Mouse (Mus musculus): ENCODE measurements at regions not wholly inside any gene's neighbourhood (a gene's known extent, or its start where the extent isn't known, plus 50 kb on each side); places are given as distances from the start of the nearest gene placed in this dataset.

DNA sequence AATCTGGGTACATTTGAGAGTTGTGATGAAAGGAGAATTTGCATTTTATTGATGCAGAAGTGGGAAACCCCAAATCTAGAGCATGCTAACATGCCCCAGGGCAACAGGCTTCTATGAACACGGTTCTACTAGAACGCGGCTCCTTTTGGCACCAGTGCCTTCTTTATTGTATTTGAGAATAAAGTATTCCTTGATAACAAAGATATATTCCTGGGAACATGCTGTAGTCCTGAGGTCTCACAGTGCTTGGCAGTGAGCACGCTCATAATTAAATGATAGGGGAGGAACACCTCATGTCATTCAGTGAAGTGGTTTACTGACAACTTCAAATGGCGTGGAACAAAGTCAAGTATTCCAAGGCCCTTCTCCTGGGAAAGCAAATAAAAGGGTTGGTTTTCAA, 212.1 kb upstream of the Osr1 start:
- Histone ChIP-seq H3K9me3 (replicated peaks; ENCODE audit: control insufficient read depth, low read length) (no peaks in the 10 kb centered on the region), H3K4me1 (ENCODE audit: control insufficient read depth, insufficient read depth, low read length) (no peaks in the 10 kb centered on the region), H3K27me3 (ENCODE audit: control insufficient read depth, insufficient read depth, low read length) (no peaks in the 10 kb centered on the region), H3K27ac (ENCODE audit: low read depth, low read length) (no peak overlapping the region), H3K9ac (ENCODE audit: low read depth, low read length) (no peak overlapping the region), H3K36me3 (ENCODE audit: control insufficient read depth, insufficient read depth, low read length) (no peaks in the 10 kb centered on the region), H3K4me2 (no peak overlapping the region), H3K4me3 (ENCODE audit: low read depth, low read length) (no peak overlapping the region)
- no peak for ATAC-seq (replicated peaks; ENCODE audit: insufficient number of reproducible peaks, low FRiP score, low TSS enrichment)
- WGBS (ENCODE audit: insufficient replicate concordance): 83% methylated on average over 5 of the region's 5 CpGs

DNA sequence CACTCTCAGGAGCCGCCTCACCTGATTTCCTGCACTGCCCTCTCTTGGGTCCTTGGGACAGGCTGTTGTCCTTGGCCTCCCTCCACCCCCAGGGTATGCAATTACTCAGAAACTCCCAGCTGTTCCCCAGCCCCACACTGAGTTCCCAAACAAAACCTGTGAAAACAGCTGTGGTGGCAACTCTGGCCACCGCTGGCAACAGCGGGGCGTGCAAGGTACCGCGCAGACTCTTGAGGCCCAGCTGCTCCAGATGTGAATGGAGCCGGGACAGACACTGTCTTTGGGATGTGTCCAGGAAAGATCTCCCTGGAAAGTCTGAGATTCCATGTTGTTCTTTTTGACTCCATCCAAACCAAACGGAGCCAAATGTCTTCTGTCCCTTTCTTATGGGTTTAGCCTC, 211.0 kb upstream of the Osr1 start:
- Histone ChIP-seq H3K27me3 (ENCODE audit: control insufficient read depth, insufficient read depth, low read length) (no peaks in the 10 kb centered on the region), H3K27ac (ENCODE audit: low read depth, low read length) (no peak overlapping the region), H3K9ac (ENCODE audit: low read depth, low read length) (no peak overlapping the region), H3K9me3 (replicated peaks; ENCODE audit: control insufficient read depth, low read length) (no peaks in the 10 kb centered on the region), H3K4me3 (ENCODE audit: low read depth, low read length) (no peak overlapping the region), H3K36me3 (ENCODE audit: control insufficient read depth, insufficient read depth, low read length) (no peaks in the 10 kb centered on the region), H3K4me2 (no peak overlapping the region), H3K4me1 (ENCODE audit: control insufficient read depth, insufficient read depth, low read length) (no peaks in the 10 kb centered on the region)
- ATAC-seq (replicated peaks; ENCODE audit: insufficient number of reproducible peaks, low FRiP score, low TSS enrichment): no peak
- WGBS (ENCODE audit: insufficient replicate concordance): 22% methylated on average over 8 of the region's 8 CpGs

DNA sequence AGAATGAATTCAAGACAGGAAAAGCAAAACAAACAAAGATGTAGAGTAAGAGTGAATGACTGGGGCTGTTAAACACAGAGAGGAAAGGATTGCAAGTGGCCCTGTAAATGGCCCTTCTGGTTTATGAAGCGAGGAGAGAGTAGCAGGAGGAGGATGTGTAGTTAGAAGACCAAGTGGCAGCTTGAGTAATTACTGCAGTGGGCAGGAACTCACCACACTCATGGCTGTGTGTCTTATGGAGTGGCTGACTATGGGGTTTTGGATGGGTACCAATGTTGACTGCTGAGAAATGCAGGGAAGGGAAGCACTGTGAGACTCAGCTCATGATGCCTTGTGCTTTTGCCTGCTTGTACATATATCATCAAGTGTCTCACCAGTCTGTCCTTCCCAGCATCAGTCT, 204.0 kb upstream of the Osr1 start:
- Histone ChIP-seq H3K36me3 (ENCODE audit: control insufficient read depth, insufficient read depth, low read length) (no peaks in the 10 kb centered on the region), H3K27ac (ENCODE audit: low read depth, low read length) (no peak overlapping the region), H3K9me3 (replicated peaks; ENCODE audit: control insufficient read depth, low read length) (no peaks in the 10 kb centered on the region), H3K27me3 (ENCODE audit: control insufficient read depth, insufficient read depth, low read length) (no peaks in the 10 kb centered on the region), H3K9ac (ENCODE audit: low read depth, low read length) (no peak overlapping the region), H3K4me3 (ENCODE audit: low read depth, low read length) (no peak overlapping the region), H3K4me2 (no peak overlapping the region), H3K4me1 (ENCODE audit: control insufficient read depth, insufficient read depth, low read length) (no peaks in the 10 kb centered on the region)
- WGBS (ENCODE audit: insufficient replicate concordance): 49% methylated on average over 1 of the region's 1 CpGs
- no peak for ATAC-seq (replicated peaks; ENCODE audit: insufficient number of reproducible peaks, low FRiP score, low TSS enrichment)

DNA sequence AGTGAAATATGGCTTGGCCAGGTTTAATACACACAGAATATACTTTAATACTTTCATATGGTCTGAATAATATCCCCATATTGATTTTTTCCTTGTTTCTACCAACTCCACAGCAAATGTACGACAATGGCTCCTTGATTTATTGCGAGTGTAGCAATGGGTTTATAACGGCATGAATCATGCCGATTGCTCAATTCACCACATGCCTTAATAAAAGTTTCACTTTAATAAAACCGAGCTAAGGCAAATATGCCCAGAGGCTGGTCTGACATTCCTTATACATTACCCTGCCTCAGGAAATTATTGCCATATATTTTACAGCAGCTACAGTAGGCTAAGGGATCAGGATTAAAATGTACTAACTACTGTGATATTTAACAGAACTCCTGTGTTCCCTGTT, 201.2 kb upstream of the Osr1 start:
- no peak for ATAC-seq (replicated peaks; ENCODE audit: insufficient number of reproducible peaks, low FRiP score, low TSS enrichment)
- WGBS (ENCODE audit: insufficient replicate concordance): 83% methylated on average over 5 of the region's 5 CpGs

DNA sequence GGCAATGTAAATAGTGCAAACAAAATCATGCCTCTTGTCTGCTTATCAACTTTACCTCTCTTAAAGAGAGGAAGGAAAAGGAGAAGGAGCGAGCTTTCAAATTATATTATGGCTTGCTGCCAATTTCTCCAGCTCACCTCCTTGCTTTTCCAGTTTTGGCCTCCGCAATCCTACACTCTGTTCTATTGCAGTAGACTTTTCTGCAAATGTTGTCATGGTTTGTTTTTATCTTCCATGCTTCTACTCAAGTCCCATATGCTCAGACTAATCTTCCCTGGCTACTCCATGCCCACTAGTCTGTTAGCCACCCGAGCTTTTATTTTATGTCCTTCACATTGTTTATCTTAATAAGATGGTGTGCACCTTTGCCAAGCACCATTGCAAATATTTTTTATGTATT, 168.0 kb upstream of the Osr1 start:
- Histone ChIP-seq H3K4me3 (ENCODE audit: low read depth, low read length) (no peak overlapping the region), H3K4me2 (no peak overlapping the region), H3K9ac (ENCODE audit: low read depth, low read length) (no peak overlapping the region), H3K27ac (ENCODE audit: low read depth, low read length) (no peak overlapping the region), H3K4me1 (ENCODE audit: control insufficient read depth, insufficient read depth, low read length) (no peaks in the 10 kb centered on the region), H3K27me3 (ENCODE audit: control insufficient read depth, insufficient read depth, low read length) (no peaks in the 10 kb centered on the region), H3K9me3 (replicated peaks; ENCODE audit: control insufficient read depth, low read length) (no peaks in the 10 kb centered on the region), H3K36me3 (ENCODE audit: control insufficient read depth, insufficient read depth, low read length) (no peaks in the 10 kb centered on the region)
- 72% methylated on average over 3 of the region's 3 CpGs for WGBS (ENCODE audit: insufficient replicate concordance)
- no peak for ATAC-seq (replicated peaks; ENCODE audit: insufficient number of reproducible peaks, low FRiP score, low TSS enrichment)

More for the DNA sequence above, 201.2 kb upstream of the Osr1 start:
- no peaks in the 10 kb centered on the region for H3K9me3 ChIP-seq (replicated peaks; ENCODE audit: control insufficient read depth, low read length)
- no peak overlapping the region for H3K4me2 ChIP-seq
- no peak overlapping the region for H3K9ac ChIP-seq (ENCODE audit: low read depth, low read length)
- no peaks in the 10 kb centered on the region for H3K27me3 ChIP-seq (ENCODE audit: control insufficient read depth, insufficient read depth, low read length)
- H3K27ac ChIP-seq (ENCODE audit: low read depth, low read length): no peak overlapping the region
- H3K4me3 ChIP-seq (ENCODE audit: low read depth, low read length): no peak overlapping the region
- H3K36me3 ChIP-seq (ENCODE audit: control insufficient read depth, insufficient read depth, low read length): no peaks in the 10 kb centered on the region
- no peaks in the 10 kb centered on the region for H3K4me1 ChIP-seq (ENCODE audit: control insufficient read depth, insufficient read depth, low read length)

DNA sequence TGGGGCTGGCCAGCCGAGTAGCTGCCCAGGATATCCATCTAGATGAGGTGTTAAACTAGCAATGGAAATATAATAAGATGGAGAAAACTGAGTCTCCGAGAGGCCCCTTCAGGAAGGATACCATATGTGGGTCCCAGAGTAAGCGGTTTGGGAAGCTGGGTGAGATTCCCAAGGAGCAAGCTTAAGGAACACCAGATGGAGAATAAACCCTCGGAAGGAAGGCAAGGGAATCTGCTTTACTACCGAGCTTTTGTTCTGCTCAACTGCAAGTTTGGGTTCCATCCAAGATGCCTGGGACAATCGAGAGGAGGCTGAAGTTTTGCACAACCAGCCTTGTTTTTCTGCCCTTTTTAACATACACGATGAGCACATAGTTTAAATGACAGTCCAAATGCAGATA, 164.9 kb upstream of the Osr1 start:
- Histone ChIP-seq H3K4me3 (ENCODE audit: low read depth, low read length) (no peak overlapping the region), H3K36me3 (ENCODE audit: control insufficient read depth, insufficient read depth, low read length) (no peaks in the 10 kb centered on the region), H3K27ac (ENCODE audit: low read depth, low read length) (no peak overlapping the region), H3K9ac (ENCODE audit: low read depth, low read length) (no peak overlapping the region), H3K4me1 (ENCODE audit: control insufficient read depth, insufficient read depth, low read length) (no peaks in the 10 kb centered on the region), H3K4me2 (no peak overlapping the region), H3K9me3 (replicated peaks; ENCODE audit: control insufficient read depth, low read length) (no peaks in the 10 kb centered on the region), H3K27me3 (ENCODE audit: control insufficient read depth, insufficient read depth, low read length) (no peaks in the 10 kb centered on the region)
- WGBS (ENCODE audit: insufficient replicate concordance): 71% methylated on average over 7 of the region's 7 CpGs
- ATAC-seq (replicated peaks; ENCODE audit: insufficient number of reproducible peaks, low FRiP score, low TSS enrichment): no peak

DNA sequence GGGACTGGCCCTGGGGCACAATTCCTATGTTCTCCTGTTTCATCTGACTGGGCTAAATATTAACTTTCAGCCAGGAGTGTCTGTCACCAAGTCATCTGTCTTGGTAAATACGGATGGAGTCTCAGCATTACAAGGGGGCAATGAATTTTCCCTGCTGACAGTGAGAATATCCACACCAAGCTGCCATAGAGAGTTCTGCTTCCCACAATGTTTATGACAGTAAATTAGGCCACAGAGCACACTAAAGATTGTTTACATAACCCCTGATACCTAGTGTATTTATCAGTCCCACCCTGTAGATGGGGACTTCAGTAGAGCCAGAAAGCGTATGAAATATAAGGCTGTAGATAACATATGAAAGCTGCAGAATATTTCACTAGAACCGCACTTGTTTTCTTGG, 150.6 kb upstream of the Osr1 start:
- H3K4me3 ChIP-seq (ENCODE audit: low read depth, low read length): no peak overlapping the region

DNA sequence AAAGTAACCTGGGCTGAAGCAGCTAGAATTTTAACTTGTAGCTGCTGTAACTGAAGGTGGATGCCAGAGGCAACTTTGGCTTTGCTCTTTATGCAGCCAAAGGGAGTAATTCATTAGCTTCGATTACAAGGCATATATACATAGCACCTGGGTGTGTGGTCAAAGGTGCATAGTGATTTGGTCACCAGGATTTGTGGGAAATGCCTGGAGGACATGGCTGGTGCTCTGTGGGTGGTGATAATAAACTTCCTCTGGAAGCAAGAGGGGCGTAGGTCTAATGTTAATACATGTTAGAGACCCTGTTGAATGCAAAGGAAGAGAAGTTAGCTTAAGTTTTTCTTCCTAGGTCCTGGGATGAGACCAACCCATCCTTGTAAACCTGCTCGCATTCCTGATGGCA, 139.3 kb upstream of the Osr1 start:
- WGBS (ENCODE audit: insufficient replicate concordance): 80% methylated on average over 3 of the region's 3 CpGs
- no peak overlapping the region for H3K4me3 ChIP-seq (ENCODE audit: low read depth, low read length)
- no peak overlapping the region for H3K27ac ChIP-seq (ENCODE audit: low read depth, low read length)
- no peaks in the 10 kb centered on the region for H3K9me3 ChIP-seq (replicated peaks; ENCODE audit: control insufficient read depth, low read length)
- no peaks in the 10 kb centered on the region for H3K36me3 ChIP-seq (ENCODE audit: control insufficient read depth, insufficient read depth, low read length)
- H3K4me1 ChIP-seq (ENCODE audit: control insufficient read depth, insufficient read depth, low read length): no peaks in the 10 kb centered on the region
- H3K27me3 ChIP-seq (ENCODE audit: control insufficient read depth, insufficient read depth, low read length): no peaks in the 10 kb centered on the region
- no peak overlapping the region for H3K4me2 ChIP-seq
- ATAC-seq (replicated peaks; ENCODE audit: insufficient number of reproducible peaks, low FRiP score, low TSS enrichment): no peak
- no peak overlapping the region for H3K9ac ChIP-seq (ENCODE audit: low read depth, low read length)

More for the DNA sequence above, 150.6 kb upstream of the Osr1 start:
- ATAC-seq (replicated peaks; ENCODE audit: insufficient number of reproducible peaks, low FRiP score, low TSS enrichment): no peak
- Histone ChIP-seq H3K9ac (ENCODE audit: low read depth, low read length) (no peak overlapping the region), H3K9me3 (replicated peaks; ENCODE audit: control insufficient read depth, low read length) (no peaks in the 10 kb centered on the region), H3K36me3 (ENCODE audit: control insufficient read depth, insufficient read depth, low read length) (no peaks in the 10 kb centered on the region), H3K27me3 (ENCODE audit: control insufficient read depth, insufficient read depth, low read length) (no peaks in the 10 kb centered on the region), H3K4me1 (ENCODE audit: control insufficient read depth, insufficient read depth, low read length) (no peaks in the 10 kb centered on the region), H3K4me2 (no peak overlapping the region), H3K27ac (ENCODE audit: low read depth, low read length) (no peak overlapping the region)
- WGBS (ENCODE audit: insufficient replicate concordance): 48% methylated on average over 3 of the region's 3 CpGs

DNA sequence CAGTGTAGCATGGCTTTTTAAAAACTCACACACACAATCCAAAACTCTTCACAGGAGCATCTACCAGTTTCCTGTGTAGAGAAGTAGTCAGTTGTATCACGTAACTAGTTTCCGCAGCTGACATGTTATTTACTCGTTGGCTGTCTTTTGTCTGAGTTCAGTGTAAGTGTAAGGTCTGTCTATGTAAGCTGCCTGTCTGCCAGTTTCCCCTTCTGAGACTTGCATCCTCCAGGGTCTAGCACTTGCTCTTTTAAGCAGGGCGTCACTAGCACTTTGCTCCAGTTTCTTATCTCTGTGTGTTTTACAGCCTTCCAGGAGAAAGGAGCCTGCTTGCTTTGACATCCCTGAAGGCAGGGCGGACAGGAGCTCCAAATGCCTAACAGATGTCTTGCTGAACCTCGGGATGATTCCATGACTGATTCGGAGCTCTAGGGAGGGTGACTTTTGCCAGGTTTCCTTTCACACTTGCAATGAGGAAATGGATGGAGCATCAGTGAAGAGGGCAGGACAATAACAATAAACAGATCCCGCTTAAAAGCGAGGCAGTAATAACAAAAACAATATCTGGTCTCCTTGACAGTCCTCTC, 131.2 kb upstream of the Osr1 start:
- WGBS (ENCODE audit: insufficient replicate concordance): 13% methylated on average over 9 of the region's 9 CpGs
- H3K4me1 ChIP-seq (ENCODE audit: control insufficient read depth, insufficient read depth, low read length): no peaks in the 10 kb centered on the region
- no peak for ATAC-seq (replicated peaks; ENCODE audit: insufficient number of reproducible peaks, low FRiP score, low TSS enrichment)
- H3K9me3 ChIP-seq (replicated peaks; ENCODE audit: control insufficient read depth, low read length): no peaks in the 10 kb centered on the region
- H3K9ac ChIP-seq (ENCODE audit: low read depth, low read length): no peak overlapping the region; the same call in 1 of the 2 replicates
- H3K4me3 ChIP-seq (ENCODE audit: low read depth, low read length): no peak overlapping the region
- no peaks in the 10 kb centered on the region for H3K27me3 ChIP-seq (ENCODE audit: control insufficient read depth, insufficient read depth, low read length)
- no peak overlapping the region for H3K27ac ChIP-seq (ENCODE audit: low read depth, low read length)
- no peaks in the 10 kb centered on the region for H3K36me3 ChIP-seq (ENCODE audit: control insufficient read depth, insufficient read depth, low read length)
- H3K4me2 ChIP-seq: peak overlapping the region; percentile 29

Data from heart, embryonic 11.5 days (tissue).